Mouse (Mus musculus) small intestine, adult 2 months (tissue): ENCODE data around the gene Tgfbrap1. TPM values are rescaled to one million over a fixed set of nuclear protein-coding genes. Genes with fewer than 3 reads are reported as not detected.
A peak's percentile ranks its signal among the peaks of the same experiment; 100 is the strongest.

Experiments
- H3K27ac ChIP-seq: fragments of 200-500 bp; 2 replicates; pipeline ENCODE4 v1.5.1; 2012; ENCODE audit warnings: low read depth, low read length, control low read depth, inconsistent platforms; ENCODE audit not compliant: insufficient read depth
- H3K27me3 ChIP-seq: fragments of 200-500 bp; 2 replicates; pipeline ENCODE4 v1.6.1; 2012; ENCODE audit warnings: mild to moderate bottlenecking, moderate library complexity, low read length, inconsistent platforms; ENCODE audit not compliant: control insufficient read depth, insufficient read depth
- H3K36me3 ChIP-seq: fragments of 200-500 bp; 2 replicates; pipeline ENCODE4 v1.6.1; 2012; ENCODE audit warnings: mild to moderate bottlenecking, low read length, control low read depth, inconsistent platforms; ENCODE audit not compliant: control insufficient read depth, insufficient read depth
- H3K4me1 ChIP-seq: fragments of 200-500 bp; 2 replicates; pipeline ENCODE4 v1.6.1; 2012; ENCODE audit warnings: low read length, inconsistent platforms, mixed read lengths; ENCODE audit not compliant: control insufficient read depth, insufficient read depth, insufficient read length
- H3K4me3 ChIP-seq: fragments of 200-500 bp; 2 replicates; pipeline ENCODE4 v1.5.1; 2012; ENCODE audit warnings: low read depth, mild to moderate bottlenecking, control low read depth, inconsistent platforms, low read length, moderate library complexity
- CTCF ChIP-seq: fragments of 200-500 bp; IDR thresholded peaks from 2 replicates; pipeline ENCODE4 v1.5.1; 2012; ENCODE audit warnings: low read depth, mild to moderate bottlenecking, control low read depth, inconsistent platforms, low read length, moderate library complexity, mixed read lengths; ENCODE audit not compliant: insufficient replicate concordance, insufficient read length; ENCODE audit errors: extremely low read depth
- POLR2A ChIP-seq: fragments of 200-500 bp; IDR thresholded peaks from 2 replicates; pipeline ENCODE4 v1.6.1; 2012; ENCODE audit warnings: low read depth, mild to moderate bottlenecking, control low read depth, inconsistent platforms, low read length, moderate library complexity
- WGBS: fragments of 180-500 bp; shearing (Covaris S2); methylation state at CpG from one replicate; pipeline ENCODE4 v1.1.7; 2018; 5-methylcytosine and 5-hydroxymethylcytosine counted together
- polyA plus RNA-seq: library from polyadenylated mRNA; depleted of rRNA; stranded (reverse); fragments of >200 nt; gene quantifications from 2 replicates; pipeline ENCODE4 v1.2.3, GENCODE M21; 2012

Gene Tgfbrap1
- polyA plus RNA-seq, 1 experiment: 11.1 TPM

GRCm38 (mm10) chr1:43127820-43128610 lies 29.6 kb upstream of the Tgfbrap1 start:
- no peaks in the 10 kb centered on the region for H3K27me3 ChIP-seq
- no peak for TF ChIP-seq CTCF
- no peak for TF ChIP-seq POLR2A
- no peaks in the 10 kb centered on the region for H3K4me1 ChIP-seq
- H3K36me3 ChIP-seq: peaks cover 54% of the 10 kb centered on the region
- WGBS: 72% methylated on average over 8 of the region's 8 CpGs
- no peak overlapping the region for H3K4me3 ChIP-seq
- no peak overlapping the region for H3K27ac ChIP-seq

- TF ChIP-seq POLR2A (no peak), CTCF (no peak)
- Histone ChIP-seq H3K36me3 (peaks cover 57% of the 10 kb centered on the region), H3K4me3 (no peak overlapping the region), H3K4me1 (no peaks in the 10 kb centered on the region), H3K27ac (no peak overlapping the region), H3K27me3 (no peaks in the 10 kb centered on the region)
Observed at GRCm38 (mm10) chr1:43127196-43127595, 28.8 kb upstream of the Tgfbrap1 start.

- H3K4me3 ChIP-seq: no peak overlapping the region
- TF ChIP-seq CTCF: no peak
- no peak for TF ChIP-seq POLR2A
- H3K27me3 ChIP-seq: no peaks in the 10 kb centered on the region
- H3K4me1 ChIP-seq: no peaks in the 10 kb centered on the region
- H3K27ac ChIP-seq: no peak overlapping the region
- H3K36me3 ChIP-seq: peaks cover 47% of the 10 kb centered on the region
- WGBS: 57% methylated on average over 4 of the region's 4 CpGs
Observed at GRCm38 (mm10) chr1:43124726-43125125, 26.3 kb upstream of the Tgfbrap1 start.

DNA sequence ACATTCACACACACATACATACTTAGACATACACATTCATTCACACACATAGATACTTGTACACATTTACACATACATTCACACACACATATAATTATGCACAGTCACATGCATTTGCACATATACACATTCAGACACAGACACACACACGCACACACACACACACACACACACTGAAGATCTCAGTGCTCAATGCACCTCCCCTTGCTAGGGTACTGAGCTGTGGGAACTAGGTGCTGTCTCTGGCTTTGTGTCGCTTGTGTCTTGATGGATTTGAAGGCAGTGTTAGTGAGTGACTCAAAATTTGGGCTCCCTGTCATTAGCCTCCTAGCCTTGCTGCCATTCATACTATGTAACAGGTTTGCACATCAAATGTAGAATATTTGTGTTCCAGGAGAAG lies 24.2 kb upstream of the Tgfbrap1 start:
- no peak for TF ChIP-seq POLR2A
- Histone ChIP-seq H3K27me3 (no peaks in the 10 kb centered on the region), H3K4me1 (no peaks in the 10 kb centered on the region), H3K27ac (no peak overlapping the region), H3K4me3 (no peak overlapping the region), H3K36me3 (peaks cover 41% of the 10 kb centered on the region)
- WGBS: 93% methylated on average over 2 of the region's 2 CpGs

GRCm38 (mm10) chr1:43120950-43121349 lies 22.5 kb upstream of the Tgfbrap1 start:
- no peaks in the 10 kb centered on the region for H3K27me3 ChIP-seq
- peaks cover 39% of the 10 kb centered on the region for H3K36me3 ChIP-seq

DNA sequence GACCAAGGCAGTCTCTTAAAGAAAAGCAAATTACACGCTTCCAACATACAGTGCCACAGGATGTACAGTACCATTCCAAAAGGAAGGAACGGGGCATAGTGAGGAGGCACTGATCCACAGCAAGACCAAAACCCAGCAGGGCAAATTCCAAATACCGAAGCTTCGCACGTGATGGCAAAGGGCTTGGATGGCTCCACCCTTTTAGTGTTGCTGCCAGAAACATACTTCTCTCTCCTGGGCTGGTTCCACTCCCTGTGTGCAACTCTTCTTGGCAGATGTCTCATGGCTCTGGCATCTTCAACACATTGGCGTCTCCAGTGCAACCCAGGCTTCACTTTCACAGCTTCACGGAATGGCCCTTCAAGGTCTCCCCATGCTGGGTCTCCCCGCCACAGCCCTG lies 19.0 kb upstream of the Tgfbrap1 start:
- H3K4me3 ChIP-seq: no peak overlapping the region
- peaks cover 36% of the 10 kb centered on the region for H3K36me3 ChIP-seq
- no peaks in the 10 kb centered on the region for H3K4me1 ChIP-seq
- TF ChIP-seq CTCF (no peak), POLR2A (no peak)
- 75% methylated on average over 8 of the region's 8 CpGs for WGBS
- no peak overlapping the region for H3K27ac ChIP-seq
- H3K27me3 ChIP-seq: no peaks in the 10 kb centered on the region

More at GRCm38 (mm10) chr1:43120950-43121349, 22.5 kb upstream of the Tgfbrap1 start:
- no peak for TF ChIP-seq CTCF
- no peak for TF ChIP-seq POLR2A
- no peak overlapping the region for H3K27ac ChIP-seq
- H3K4me1 ChIP-seq: no peaks in the 10 kb centered on the region
- no peak overlapping the region for H3K4me3 ChIP-seq
- 97% methylated on average over 5 of the region's 5 CpGs for WGBS

GRCm38 (mm10) chr1:43112882-43113281 lies 14.4 kb upstream of the Tgfbrap1 start:
- peak; percentile 62; the same call in 1 of the 2 replicates for TF ChIP-seq CTCF
- no peak for TF ChIP-seq POLR2A
- Histone ChIP-seq H3K36me3 (peaks cover 39% of the 10 kb centered on the region), H3K4me3 (no peak overlapping the region), H3K4me1 (no peaks in the 10 kb centered on the region), H3K27ac (no peak overlapping the region), H3K27me3 (no peaks in the 10 kb centered on the region)
- WGBS: 87% methylated on average over 2 of the region's 2 CpGs
